Mouse (Mus musculus): Measurements from ENCODE around the gene Gm28043. TPM values are rescaled to one million over a fixed set of nuclear protein-coding genes. Genes with fewer than 3 reads are reported as not detected.
"Not testable (repeated sequence)": the region's sequence is repeated elsewhere in the genome, so short reads cannot be mapped to it uniquely, and the experiment has no call there.

Gm28043 gene
- polyA plus RNA-seq, 1 experiment, result 2.1 TPM

DNA sequence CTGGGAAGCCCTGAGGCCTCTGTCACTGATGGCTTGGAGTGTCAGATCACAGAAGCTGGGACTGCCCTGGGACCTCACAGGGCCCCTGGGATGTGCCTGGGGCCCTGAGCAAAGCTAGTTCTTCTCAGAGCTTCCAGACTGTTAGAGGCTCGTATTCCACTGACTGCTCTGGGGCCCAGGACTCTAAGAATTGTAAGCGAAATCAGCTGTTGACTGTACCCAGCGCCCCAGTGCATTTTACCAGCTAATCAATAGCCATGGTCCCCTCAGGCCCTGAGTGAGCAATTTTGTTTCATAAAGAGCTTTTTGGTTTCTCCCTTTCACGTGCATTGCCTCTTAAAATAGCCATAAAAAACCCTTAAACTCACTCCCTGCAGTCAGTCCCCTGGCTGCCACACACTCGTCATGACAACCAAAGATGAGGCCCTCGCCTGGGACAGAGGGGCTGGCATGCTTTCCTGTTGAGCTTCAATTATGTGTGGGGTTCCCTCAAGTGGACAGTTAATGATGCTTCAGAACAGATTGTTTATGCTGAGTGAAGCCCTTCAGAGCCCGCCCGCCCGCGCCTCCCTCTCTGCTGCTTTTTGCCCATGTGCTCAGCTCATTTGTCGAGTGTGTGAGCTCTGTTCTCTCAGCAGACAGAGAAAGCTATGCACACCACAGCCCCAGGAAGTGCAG, 25.3 kb upstream of the Gm28043 start:
- TF ChIP-seq CTCF (IDR thresholded peaks at IDR 0.05; ENCODE audit: borderline replicate concordance, insufficient read depth, low read length) (no peak), POLR2A (IDR thresholded peaks at IDR 0.05; ENCODE audit: low read depth, low read length) (no peak)
- no peaks in the 10 kb centered on the region for H3K4me1 ChIP-seq (ENCODE audit: control insufficient read depth, insufficient read depth, low read length)
- H3K27ac ChIP-seq (ENCODE audit: insufficient read depth, low read length), result no peak overlapping the region
- H3K4me3 ChIP-seq (ENCODE audit: insufficient read depth, low read length), result no peak overlapping the region

DNA sequence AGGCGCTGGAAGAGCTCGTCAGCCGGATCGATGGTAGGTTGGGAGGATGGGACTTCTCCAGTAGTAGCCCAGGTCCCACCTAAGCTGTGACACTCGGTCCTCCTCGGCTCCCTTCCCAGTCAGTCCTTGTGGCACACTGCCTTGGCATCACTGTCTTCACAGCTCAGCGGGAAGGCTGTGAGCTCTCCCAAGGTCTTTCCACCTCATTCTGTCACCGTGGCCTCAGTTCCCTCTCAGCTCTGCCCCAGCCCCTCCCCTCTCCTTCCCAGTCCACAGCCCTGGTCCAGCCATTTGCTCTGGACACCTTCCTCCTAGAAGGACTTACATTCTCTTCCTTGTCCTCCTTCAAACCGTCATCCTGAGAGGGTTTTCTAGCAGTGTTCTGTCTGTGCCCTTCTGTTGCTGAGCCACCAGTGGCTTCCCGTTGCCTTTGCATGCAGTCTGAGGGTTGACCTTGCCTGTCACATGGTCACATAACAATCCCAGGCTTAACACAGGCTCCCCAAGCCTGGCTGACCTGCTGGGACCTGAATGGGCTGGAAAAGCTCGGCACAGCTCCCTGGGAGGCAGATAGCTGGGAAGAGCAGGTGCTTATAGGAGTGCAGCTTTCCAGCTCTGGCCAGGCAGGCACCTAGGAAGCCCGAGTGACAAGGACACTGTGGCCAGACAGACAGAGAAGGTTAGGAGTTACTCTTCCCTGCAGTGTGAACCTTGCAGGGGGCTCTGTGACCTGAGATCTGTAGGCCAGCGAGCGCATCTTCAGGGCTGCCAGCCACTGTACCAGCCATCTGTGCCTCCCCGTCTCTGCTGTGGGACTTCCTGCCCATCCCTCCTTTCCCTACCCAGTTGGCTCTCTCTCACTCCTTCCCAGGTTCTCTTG, 18.5 kb upstream of the Gm28043 start:
- TF ChIP-seq POLR2A (IDR thresholded peaks at IDR 0.05; ENCODE audit: low read depth, low read length) (no peak), CTCF (IDR thresholded peaks at IDR 0.05; ENCODE audit: borderline replicate concordance, insufficient read depth, low read length) (no peak)
- Histone ChIP-seq H3K4me1 (ENCODE audit: control insufficient read depth, insufficient read depth, low read length) (no peaks in the 10 kb centered on the region), H3K27ac (ENCODE audit: insufficient read depth, low read length) (no peak overlapping the region), H3K4me3 (ENCODE audit: insufficient read depth, low read length) (no peak overlapping the region)

GRCm38 (mm10) chr17:29596771-29597132, 17.9 kb upstream of the Gm28043 start:
- Histone ChIP-seq H3K4me3 (ENCODE audit: insufficient read depth, low read length) (no peak overlapping the region), H3K4me1 (ENCODE audit: control insufficient read depth, insufficient read depth, low read length) (no peaks in the 10 kb centered on the region), H3K27ac (ENCODE audit: insufficient read depth, low read length) (no peak overlapping the region)
- TF ChIP-seq CTCF (IDR thresholded peaks at IDR 0.05; ENCODE audit: borderline replicate concordance, insufficient read depth, low read length) (no peak), POLR2A (IDR thresholded peaks at IDR 0.05; ENCODE audit: low read depth, low read length) (no peak)

GRCm38 (mm10) chr17:29599051-29599450, 15.6 kb upstream of the Gm28043 start:
- H3K4me3 ChIP-seq (ENCODE audit: insufficient read depth, low read length), result no peak overlapping the region
- H3K4me1 ChIP-seq (ENCODE audit: control insufficient read depth, insufficient read depth, low read length), result no peaks in the 10 kb centered on the region
- no peak overlapping the region for H3K27ac ChIP-seq (ENCODE audit: insufficient read depth, low read length)
- TF ChIP-seq CTCF (IDR thresholded peaks at IDR 0.05; ENCODE audit: borderline replicate concordance, insufficient read depth, low read length) (no peak), POLR2A (IDR thresholded peaks at IDR 0.05; ENCODE audit: low read depth, low read length) (no peak)

DNA sequence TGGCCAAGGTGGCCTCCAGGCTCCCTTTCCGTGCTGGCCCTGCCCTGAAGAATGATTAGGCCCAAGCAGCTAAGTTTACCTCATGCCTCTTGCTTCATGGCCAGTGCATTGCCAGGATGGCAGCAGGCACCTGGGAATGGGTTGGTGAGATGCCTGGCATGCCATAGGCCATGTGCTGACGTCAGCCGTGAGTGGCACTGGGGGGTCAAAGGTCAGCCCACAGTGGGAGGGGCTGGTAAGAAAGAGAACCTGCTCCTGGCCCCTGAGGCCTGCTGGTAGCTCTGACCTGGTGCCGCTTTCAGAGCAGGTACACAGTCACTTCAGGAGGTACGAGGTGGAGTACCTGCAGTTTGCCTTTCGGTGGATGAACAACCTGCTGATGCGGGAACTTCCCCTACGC, 15.1 kb upstream of the Gm28043 start:
- Histone ChIP-seq H3K4me3 (ENCODE audit: insufficient read depth, low read length) (no peak overlapping the region), H3K4me1 (ENCODE audit: control insufficient read depth, insufficient read depth, low read length) (no peaks in the 10 kb centered on the region), H3K27ac (ENCODE audit: insufficient read depth, low read length) (no peak overlapping the region)
- TF ChIP-seq CTCF (IDR thresholded peaks at IDR 0.05; ENCODE audit: borderline replicate concordance, insufficient read depth, low read length) (no peak), POLR2A (IDR thresholded peaks at IDR 0.05; ENCODE audit: low read depth, low read length) (no peak)

DNA sequence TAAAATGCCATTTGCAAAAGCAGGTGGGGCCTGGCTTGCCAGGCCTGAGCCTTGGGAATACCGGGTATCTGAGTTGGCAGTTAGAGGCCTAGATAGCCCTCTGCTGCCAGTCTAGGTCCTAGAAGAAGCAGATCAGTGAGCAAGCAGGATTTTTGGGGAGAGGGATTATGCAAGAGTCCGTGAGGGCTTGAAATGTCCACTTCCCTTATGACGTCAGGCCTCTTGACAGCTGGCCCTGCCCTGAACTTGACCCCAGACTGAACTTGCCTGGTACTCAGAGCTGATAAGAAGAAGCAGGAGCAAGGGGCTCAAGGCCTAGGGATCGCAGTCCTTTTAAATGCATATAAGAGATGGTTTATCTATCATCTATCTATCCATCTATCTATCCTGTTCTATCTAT, 13.3 kb upstream of the Gm28043 start:
- no peak overlapping the region for H3K27ac ChIP-seq (ENCODE audit: insufficient read depth, low read length)
- H3K4me3 ChIP-seq (ENCODE audit: insufficient read depth, low read length), result no peak overlapping the region
- no peaks in the 10 kb centered on the region for H3K4me1 ChIP-seq (ENCODE audit: control insufficient read depth, insufficient read depth, low read length)
- TF ChIP-seq POLR2A (IDR thresholded peaks at IDR 0.05; ENCODE audit: low read depth, low read length) (no peak), CTCF (IDR thresholded peaks at IDR 0.05; ENCODE audit: borderline replicate concordance, insufficient read depth, low read length) (no peak)

DNA sequence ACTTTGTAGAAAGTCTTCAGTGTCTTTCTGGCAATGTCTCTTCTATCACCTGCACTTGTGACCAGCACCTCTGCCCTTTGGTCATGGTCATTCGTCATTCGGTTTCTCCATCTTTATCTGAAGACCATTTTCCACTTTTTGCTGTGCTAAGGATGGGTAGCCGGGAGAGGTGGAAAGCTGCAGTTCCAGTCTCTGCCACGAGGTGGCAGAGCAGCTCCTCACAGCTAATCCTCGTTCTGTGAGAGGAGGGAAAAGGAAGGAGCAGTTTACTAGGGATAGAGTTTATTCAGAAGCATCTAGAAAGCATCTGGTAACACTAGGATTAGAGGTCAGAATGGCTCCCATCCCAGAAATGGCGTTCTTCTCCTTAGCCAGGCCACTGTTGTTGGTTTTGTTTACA, 11.4 kb upstream of the Gm28043 start:
- peak; percentile 69 for TF ChIP-seq CTCF (IDR thresholded peaks at IDR 0.05; ENCODE audit: borderline replicate concordance, insufficient read depth, low read length)
- no peak for TF ChIP-seq POLR2A (IDR thresholded peaks at IDR 0.05; ENCODE audit: low read depth, low read length)
- no peak overlapping the region for H3K4me3 ChIP-seq (ENCODE audit: insufficient read depth, low read length)
- H3K27ac ChIP-seq (ENCODE audit: insufficient read depth, low read length), result no peak overlapping the region
- no peaks in the 10 kb centered on the region for H3K4me1 ChIP-seq (ENCODE audit: control insufficient read depth, insufficient read depth, low read length)

DNA sequence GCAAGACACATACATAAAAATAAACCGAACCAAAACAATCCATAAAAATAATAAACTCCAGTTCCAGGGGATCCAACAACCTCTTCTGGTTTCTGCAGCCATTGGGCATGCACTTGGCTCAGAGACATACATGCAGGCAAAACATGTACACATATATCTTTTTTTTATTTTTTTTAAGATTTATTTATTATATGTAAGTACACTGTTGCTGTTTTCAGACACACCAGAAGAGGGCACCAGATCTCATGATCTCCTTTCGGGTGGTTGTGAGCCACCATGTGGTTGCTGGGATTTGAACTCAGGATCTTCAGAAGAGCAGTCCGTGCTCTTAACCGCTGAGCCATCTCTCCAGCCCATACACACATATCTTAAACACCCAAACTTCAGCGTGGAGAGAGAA, 1.2 kb upstream of the Gm28043 start:
- not testable (repeated sequence) for H3K27ac ChIP-seq (ENCODE audit: insufficient read depth, low read length)

GRCm38 (mm10) chr17:29615024-29615551, 412 bp downstream of the Gm28043 start:
- TF ChIP-seq POLR2A (IDR thresholded peaks at IDR 0.05; ENCODE audit: low read depth, low read length) (no peak), CTCF (IDR thresholded peaks at IDR 0.05; ENCODE audit: borderline replicate concordance, insufficient read depth, low read length) (no peak)
- Histone ChIP-seq H3K27ac (ENCODE audit: insufficient read depth, low read length) (peak overlapping the region; percentile 68), H3K4me3 (ENCODE audit: insufficient read depth, low read length) (peak overlapping the region; percentile 98), H3K4me1 (ENCODE audit: control insufficient read depth, insufficient read depth, low read length) (no peaks in the 10 kb centered on the region)

More for the DNA sequence above, 1.2 kb upstream of the Gm28043 start:
- H3K4me1 ChIP-seq (ENCODE audit: control insufficient read depth, insufficient read depth, low read length); H3K4me3 ChIP-seq (ENCODE audit: insufficient read depth, low read length): not testable (repeated sequence)

GRCm38 (mm10) chr17:29615616-29616015, 940 bp downstream of the Gm28043 start:
- no peak for TF ChIP-seq CTCF (IDR thresholded peaks at IDR 0.05; ENCODE audit: borderline replicate concordance, insufficient read depth, low read length)
- no peak for TF ChIP-seq POLR2A (IDR thresholded peaks at IDR 0.05; ENCODE audit: low read depth, low read length)
- H3K27ac ChIP-seq (ENCODE audit: insufficient read depth, low read length), result no peak overlapping the region
- H3K4me3 ChIP-seq (ENCODE audit: insufficient read depth, low read length), result peak overlapping the region; percentile 98
- no peaks in the 10 kb centered on the region for H3K4me1 ChIP-seq (ENCODE audit: control insufficient read depth, insufficient read depth, low read length)

All from embryonic fibroblast, embryonic 13.5 days (primary cell).